Mouse (Mus musculus): Measurements from ENCODE around the gene Hmga2.

GRCm38 (mm10) chr10:120384040-120384439, 92.2 kb downstream of the Hmga2 start:
- TF ChIP-seq CTCF (IDR thresholded peaks at IDR 0.05; ENCODE audit: control insufficient read depth, insufficient read depth, low read length) (no peak), POLR2A (IDR thresholded peaks at IDR 0.05; ENCODE audit: borderline replicate concordance, control insufficient read depth, low read depth, low read length) (no peak)

All from bone marrow, adult 2 months (tissue).